Mouse (Mus musculus): ENCODE data around the gene Hnrnpll. TPM values are rescaled to one million over a fixed set of nuclear protein-coding genes. Genes with fewer than 3 reads are reported as not detected.
"Not testable (repeated sequence)": the region's sequence is repeated elsewhere in the genome, so short reads cannot be mapped to it uniquely, and the experiment has no call there.

Hnrnpll gene
- total RNA-seq, 2 experiments from 2014 or later = 22.9 TPM

DNA sequence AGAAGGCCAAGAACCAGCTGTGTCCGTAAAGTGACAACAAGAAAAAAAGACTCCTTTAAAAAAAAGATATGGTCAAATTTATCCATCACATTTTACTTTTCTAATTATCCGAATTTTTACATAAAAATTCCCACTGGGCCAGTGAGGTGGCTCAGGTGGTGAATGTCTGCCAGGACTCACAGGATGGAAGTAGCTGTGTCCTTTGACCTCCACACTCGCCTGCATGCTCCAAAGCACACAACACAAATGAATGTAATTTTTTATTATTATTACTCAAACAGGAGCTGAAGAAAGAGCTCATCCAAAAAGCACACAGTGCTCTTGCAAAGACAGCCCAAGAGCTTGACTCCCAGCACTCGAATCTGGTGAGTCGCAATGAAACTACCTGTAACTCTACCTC is 2.0 kb downstream of the Hnrnpll start:
- DNase-seq = no peak

DNA sequence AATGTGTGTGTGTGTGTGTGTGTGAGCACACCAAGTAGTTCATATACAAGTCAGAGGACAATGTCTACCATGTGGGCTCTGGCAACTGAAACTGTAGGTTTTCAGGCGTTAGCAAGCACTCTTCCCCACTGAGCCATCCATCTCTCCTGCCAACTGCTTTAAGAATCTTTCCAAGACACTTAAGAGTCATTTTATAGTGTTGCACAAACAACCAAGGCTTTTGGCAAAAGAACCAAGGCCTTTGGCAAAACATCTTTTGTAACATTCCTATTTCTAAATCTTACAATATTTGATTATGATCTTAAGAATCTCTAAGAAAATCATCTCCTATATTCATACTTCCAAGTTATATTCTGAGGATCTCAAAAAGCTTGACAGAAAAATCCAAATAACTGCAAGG is 2.4 kb downstream of the Hnrnpll start:
- peak in 1 of 2 experiments; percentile 19 for DNase-seq

DNA sequence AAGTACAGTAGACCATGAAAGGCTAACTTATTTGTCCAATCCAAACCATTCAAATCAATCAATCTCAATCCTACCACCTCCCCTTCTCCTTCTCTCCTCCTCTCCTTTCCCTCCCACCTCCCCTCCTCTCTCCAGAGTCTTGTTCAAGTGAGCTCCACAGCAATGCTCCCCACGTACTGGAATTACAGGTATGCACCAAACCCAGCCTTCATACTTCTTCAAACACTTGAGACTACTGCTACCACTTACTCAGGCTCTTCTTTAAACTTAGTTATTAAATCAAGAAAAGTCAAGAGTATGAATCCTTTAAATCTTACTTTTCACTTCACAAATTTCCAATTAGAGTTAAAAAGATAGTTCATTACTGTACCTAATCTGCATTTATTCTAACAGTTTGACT is 3.6 kb downstream of the Hnrnpll start:
- no peak for DNase-seq

DNA sequence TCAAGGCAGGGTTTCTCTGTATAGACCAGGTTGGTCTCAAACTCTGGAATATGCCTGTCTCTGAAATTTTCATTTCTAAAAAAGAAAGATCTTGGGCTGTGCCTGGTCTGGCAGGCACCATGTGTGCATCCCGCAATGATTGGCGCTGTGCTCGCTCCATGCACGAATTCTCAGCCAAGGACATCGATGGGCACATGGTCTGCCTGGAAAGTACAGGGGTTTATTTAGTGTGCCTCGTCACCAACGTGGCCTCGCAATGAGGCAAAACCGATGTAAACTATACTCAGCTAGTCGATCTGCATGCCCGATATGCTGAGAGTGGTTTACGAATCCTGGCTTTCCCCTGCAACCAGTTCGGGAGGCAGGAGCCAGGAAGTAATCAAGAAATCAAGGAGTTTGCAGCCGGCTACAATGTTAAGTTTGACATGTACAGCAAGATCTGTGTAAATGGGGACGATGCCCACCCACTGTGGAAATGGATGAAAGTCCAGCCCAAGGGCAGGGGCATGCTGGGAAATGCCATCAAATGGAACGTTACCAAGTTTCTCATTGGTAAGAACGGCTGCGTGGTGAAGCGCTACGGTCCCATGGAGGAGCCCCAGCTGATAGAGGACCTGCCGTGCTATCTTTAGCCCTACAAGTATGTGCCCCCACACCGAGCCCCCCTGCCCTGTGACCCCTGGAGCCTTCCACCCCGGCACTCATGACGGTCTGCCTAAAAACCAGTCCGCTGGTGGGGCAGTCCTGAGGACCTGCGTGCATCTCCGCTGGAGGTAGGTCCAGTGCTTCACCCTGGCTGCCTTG is 8.0 kb downstream of the Hnrnpll start:
- peak; percentile 27 to 36 for DNase-seq

DNA sequence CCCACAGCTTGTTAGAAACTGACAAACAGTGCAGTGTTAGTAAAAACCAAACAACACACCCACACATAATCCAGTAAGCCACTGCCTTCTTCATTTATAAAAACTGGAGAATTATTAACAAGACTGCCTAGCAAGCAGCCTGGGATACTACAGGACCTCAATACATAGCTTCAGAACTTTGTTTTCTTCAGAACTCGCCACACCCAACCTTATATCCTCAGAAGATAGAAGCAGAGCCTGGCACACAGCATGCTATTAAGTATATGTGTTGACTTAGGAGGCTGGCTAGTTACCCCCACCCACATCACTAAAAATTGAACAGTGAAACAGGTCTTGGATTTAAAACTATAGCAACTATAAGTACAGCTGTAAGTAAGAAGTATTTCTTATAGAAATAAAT is 10.5 kb downstream of the Hnrnpll start:
- no peak for DNase-seq

DNA sequence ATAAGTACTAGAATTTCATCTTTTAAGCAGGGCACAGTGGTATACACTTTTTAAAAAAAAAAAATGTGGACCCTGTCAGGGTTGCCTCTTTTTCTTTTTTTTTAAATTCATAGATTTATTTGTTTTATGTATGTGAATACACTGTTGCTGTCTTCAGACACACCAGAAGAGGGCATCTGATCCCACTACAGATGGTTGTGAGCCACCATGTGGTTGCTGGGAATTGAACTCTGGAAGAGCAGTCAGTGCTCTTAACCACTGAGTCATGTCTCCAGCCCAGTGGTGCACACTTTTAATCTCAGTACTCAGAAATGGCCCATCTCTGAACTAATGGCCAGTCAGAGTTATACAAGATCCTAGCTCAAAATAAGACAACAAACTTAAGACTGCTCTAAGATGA is 12.8 kb downstream of the Hnrnpll start:
- not testable (repeated sequence) for DNase-seq

DNA sequence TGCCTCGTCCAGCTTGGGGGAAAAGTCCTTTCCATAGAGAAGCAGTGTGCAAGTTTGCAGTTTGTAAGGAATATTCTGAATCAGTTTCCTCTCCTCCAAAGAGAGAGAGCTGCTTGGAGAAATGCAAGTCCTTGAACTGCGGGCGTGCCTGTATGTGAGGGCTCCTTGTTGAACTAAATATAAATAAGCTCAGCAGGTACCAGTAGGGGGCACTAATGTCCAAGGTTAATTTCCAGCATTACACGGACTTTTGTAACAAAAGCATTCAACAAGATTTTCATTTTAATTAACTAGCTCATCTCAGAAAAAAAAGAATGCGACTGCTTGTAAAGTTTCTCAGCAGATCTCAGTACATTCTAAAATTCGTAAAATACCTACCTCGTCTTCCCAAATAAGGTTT is 13.9 kb downstream of the Hnrnpll start:
- peak; percentile 67 to 86 for DNase-seq

DNA sequence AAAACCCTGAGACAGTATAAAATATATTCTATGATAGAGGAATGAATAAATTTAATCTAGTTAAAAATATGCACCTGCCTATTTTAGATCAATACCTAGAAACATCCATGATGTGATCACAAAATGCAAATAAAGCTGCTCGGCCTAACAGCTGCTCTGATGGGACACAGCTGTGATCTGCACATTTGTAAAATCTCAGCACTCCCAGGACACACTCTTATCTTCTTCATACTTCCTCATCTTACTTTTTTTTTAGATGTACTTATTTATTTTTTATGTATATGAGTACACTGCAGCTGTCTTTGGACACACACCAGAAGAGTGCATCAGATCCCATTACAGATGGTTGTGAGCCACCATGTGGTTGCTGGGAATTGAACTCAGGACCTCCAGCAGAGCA is 20.4 kb downstream of the Hnrnpll start:
- DNase-seq = no peak

DNA sequence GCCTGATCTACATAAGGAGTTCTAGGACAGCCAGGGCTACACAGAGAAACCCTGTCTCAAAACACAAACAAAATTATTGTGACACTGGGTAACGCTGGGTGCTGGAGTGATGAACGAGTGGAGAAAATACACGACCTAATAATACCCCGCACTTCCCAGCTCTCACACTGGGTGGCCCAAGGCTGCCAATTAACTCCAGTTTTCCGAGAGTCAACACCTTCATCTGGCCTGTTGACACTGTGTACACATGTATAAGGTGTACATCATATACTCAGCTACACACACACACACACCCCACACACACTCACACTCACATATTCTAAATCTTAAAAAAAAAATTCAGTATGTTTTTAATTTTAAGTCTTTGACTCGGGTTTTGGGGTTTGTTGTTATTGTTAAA is 33.5 kb downstream of the Hnrnpll start:
- no peak for DNase-seq

DNA sequence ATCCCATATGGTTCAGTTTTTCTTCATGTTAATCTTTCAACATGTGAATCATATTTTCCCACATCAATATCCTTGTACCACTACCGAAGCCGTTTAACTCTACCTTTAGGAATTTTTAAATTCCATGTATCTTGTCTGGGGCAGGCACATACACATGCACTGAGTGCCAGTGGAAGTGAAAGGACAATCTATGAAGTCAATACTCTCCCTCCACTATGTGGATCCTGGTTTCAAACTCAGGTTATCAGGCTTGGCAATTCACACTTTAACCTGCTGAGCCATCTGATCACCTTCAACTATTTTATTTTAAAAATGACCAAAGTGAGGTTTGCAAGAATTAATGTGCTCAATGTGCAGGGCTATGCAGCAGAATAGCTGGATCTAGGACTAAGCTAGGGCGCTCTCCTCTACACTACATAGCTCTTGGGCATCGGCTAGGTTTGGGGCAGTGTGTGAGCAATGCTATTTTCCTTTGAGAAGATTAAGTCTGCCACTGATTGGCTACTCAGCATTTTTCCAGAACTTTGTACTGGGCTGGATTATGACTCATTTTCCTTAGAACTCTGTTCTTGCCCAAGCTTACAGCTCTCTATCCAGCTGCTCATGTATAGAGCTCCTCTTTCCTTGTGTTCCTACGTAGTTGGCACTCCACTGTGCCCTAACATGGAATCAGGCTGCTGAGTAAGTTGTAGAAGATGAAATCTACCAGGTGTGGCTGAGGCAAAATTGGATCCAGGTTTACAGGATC is 35.8 kb downstream of the Hnrnpll start:
- no peak for DNase-seq

DNA sequence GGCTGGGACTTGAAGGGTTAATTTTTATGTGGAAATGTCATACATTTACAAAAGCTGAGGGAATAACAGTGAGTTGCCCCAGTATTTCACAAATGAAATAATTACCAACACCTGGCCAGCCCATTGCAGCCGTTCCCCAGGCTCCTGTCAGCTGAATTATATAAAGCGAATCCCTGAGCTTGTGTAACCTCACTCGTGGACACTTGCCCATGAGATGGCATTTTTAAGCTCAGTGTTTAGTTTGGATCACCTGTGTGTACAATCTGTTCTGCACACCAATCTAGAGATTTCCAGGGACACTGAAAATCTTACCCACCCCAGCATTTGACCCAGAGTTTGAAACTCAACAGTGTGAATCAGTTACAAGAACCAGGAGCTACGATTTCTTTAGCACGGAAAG is 40.0 kb downstream of the Hnrnpll start:
- DNase-seq = no peak

DNA sequence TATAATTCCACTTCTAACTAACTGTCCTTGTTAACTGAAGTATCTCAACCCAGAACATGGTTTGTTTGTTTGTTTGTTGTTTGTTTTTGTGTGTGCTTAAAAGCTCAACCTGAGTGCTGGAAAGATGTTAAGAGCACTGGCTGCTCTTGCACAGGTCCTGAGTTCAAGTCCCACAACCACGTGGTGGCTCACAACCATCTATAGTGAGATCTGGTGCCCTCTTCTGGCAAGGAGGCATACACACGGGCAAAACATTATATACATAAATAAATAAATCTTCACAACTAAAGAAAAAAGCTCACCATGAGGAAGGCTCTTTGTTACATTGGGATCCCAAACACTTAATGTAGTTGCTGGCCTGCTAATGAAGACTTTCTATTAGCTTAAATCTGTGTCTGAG is 41.6 kb downstream of the Hnrnpll start:
- no peak for DNase-seq

DNA sequence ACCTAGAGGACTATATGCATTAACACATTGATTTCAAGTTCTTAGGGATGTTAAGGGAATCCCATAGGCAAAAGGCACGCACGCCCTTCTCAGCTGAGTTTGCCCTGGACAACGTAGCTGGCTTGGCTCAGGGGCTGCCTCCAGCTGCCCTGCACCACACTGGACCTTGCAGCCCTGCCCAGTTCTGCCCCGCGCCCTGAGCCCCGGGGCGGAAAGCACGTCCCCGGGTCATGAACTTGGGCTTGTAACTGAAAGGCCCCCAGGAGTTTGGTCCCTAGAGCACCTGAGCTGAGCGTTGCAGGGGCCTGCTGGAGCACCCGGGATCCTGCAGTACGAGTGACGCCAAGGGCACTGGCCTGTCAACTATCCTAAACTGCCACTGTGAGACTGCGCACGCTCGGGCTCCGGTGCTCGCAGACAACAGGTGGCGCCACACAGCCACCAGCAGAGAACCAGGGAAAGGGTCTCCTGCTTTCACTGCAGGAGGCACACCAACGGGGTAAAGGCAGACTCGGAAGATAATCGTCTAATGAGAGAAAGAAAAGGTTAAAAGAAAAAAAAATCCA is 43.1 kb downstream of the Hnrnpll start:
- DNase-seq = peak; percentile 29 to 44

DNA sequence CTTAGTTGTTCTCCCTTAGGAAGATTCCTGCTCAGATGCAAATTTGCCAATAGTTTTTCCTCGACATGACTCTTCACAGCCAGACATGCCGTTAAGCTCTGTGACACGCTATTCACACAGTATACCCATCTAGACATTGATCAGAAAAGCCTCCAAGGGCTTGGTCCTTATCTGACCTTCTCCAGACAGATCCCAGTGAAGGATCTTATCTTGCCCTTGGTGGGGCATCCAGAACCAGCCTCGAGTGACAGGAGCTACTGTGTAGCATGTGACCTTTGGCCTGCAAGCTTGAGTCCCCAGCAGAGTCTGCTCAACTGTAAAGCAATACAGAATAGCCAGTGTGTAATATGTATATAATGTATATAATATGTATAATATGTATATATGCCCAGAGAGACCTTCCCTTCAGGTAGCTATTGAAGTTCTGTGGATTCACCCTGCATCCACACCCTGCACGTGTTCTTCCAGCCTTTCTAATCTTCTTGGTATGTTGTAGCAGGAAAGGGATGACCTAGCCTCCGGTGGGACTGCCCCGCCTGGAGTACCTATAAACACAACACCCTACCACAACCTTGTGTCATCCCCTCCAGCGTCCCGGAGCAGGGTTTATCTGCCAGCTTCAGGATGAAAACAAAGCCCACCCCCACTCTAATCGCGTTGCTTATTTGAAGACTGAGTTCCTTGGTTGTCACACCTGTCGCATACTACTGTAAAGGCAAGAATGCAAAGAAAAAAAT is 43.7 kb downstream of the Hnrnpll start:
- no peak for DNase-seq

DNA sequence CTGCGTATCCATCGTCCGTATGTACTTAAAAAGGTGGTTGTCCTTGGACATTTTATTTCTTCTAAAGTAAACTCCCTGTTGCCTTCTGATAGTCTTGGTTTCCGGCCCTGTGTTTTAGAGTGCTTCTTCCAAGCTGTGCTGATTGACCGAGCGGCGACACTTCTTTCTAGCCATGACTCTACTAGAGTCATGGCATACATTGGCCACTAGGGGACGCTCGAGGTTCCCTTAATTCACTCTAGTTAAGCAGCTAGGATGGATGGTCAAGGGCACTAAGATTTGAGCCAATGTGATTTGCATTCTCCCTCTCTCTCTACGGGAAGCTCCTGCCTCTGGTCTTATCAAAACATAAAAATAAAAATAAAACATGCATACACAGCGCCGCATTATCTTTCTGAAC is 44.7 kb downstream of the Hnrnpll start:
- DNase-seq = peak; percentile 59 to 80

DNA sequence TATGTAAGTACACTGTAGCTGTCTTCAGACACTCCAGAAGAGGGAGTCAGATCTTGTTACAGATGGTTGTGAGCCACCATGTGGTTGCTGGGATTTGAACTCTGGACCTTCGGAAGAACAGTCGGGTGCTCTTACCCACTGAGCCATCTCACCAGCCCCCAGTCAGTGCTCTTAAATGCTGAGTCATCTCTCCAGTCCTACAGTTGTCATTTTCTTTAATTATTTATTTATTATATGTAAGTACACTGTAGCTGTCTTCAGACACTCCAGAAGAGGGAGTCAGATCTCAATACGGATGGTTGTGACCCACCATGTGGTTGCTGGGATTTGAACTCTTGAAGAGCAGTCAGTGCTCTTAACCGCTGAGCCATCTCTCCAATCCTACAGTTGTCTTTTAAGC is 45.7 kb downstream of the Hnrnpll start:
- DNase-seq = not testable (repeated sequence)

DNA sequence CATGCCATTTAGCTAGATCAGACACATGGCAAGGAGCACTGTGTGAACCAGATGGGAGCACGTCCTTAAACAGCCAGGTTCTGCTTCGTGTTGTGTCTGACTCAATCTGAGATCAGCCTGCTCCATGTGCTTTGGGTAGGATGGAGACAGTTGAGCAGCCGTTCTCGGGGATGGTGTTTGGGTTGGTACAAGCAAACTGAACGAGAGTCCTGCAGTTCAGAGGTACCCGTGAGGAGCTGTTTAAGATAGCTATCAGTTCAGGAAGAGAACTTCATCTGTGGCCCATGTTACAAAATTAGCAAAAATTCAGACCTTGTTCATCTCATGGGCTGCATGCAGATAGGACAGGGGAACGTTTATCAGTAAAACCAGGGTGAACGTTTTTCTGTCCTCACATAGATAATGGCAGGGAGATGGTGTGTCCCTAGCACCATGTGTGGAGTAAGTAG is 47.7 kb downstream of the Hnrnpll start:
- no peak for DNase-seq

DNA sequence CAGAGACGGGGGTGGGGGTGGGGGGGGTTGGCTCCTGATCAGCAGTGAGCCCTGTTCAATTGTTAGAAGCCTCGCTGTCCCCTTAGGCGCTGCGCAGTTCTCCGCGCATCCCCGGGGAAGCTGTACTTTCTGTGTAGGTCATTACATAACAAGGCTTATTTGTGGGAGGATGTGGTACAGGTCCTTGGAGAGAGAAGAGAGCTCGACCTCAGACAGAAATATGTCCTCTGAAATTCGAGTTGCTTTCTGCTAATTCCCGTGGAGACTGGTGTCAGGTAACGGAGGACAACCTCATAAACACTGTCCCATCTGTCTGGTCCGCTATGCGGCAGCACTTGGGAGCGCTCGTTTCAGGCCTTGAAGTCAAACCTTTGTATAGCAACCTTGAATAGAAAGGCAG is 52.2 kb downstream of the Hnrnpll start:
- no peak for DNase-seq

DNA sequence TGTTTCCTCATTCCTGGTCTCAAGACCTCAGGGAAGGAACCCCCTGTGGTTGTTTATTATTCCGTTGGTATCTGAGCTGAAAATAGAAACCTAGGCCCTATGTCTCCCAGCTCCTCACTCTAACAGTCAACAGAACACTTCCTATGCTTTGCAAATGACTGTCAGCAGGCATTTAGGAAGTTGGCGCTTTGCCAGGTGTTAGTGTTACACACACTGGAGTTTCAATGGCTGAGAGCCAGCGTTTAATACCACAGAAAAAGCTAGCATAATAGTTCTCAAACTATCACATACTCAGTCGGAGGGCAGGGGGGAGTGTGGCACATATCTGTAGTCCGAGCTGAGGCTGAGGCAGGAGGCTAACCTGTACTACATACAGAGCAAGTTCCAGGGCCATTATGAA is 53.3 kb downstream of the Hnrnpll start:
- peak; percentile 51 for DNase-seq

DNA sequence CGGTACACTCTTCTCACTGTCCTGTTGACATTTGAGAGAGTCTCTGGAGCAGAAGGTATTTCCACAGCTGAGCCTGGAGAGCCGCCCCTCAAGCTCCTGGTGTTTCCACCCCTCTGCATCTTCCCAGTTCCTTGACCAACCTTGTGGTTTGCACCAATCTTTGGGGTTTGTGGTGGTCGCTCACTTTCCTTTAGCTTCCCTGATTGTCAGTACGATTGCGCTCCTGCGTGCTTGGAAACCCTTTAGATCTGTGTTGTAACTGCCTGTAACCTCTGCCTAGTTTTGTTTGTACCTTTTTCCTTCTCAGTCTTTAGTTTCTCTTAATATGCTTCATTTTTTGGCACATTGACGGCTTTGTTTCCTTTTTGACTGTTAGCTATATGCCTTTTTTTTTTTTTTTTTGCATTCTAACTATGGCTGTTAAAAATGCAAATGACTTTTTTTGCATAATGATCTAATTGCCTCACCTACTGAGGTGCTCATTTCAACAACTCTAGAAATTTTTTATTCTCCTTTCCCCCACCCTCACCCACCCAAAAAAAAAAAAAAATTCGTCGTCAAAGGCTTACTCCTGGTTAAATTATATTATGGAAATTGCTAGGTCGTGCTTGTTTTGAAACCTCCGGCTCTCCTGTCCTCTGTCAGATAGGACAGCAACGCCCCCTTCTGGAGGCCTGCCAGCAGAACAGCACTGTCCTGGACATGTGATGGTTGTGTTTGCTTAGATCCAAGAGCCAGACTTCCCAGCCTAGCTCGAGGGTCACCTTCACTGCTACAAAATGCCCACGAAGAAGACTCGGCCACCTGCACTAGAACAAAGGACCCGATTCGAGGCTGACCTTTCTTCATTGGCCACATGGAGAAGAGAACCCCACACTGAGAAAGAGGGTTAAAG is 57.5 kb downstream of the Hnrnpll start:
- peak; percentile 76 to 86 for DNase-seq

DNA sequence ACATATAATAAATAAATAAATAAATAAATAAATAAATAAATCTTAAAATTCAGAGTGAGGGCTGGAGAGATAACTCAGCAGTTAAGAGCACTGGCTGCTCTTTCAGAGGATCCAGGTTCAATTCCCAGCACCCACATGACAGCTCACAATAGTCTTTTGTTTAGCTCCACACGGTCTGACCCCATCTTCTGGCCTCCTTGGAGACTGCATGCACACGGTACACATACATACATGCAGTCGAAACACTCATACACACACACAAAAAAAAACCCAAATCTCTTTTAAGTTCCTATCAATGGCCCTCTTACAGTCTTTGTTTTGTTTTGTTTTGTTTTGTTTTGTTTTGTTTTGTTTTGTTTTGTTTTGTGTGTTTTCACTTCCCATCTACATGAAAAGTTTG is 58.3 kb downstream of the Hnrnpll start:
- not testable (repeated sequence) for DNase-seq
